Mouse (Mus musculus) embryonic facial prominence, embryonic 14.5 days (tissue): ENCODE data around the gene Grifin. TPM values are rescaled to one million over a fixed set of nuclear protein-coding genes. Genes with fewer than 3 reads are reported as not detected.

Experiments used
- ATAC-seq: fragments of 200-750 bp; cut with Nextera tagmentation; 2 replicates; pipeline ENCODE4 v1.8.0; 2017; ENCODE audit warnings: low read depth, moderate number of reproducible peaks, moderate TSS enrichment
- DNase-seq: peaks from one replicate; pipeline ENCODE4 v3.0.0-alpha.2; 2015; ENCODE audit warnings: low spot score
- H3K27ac ChIP-seq: fragments of 300-500 bp; sonication (generic); replicated peaks from 2 replicates; pipeline ENCODE4 v1.5.1; 2014; ENCODE audit warnings: low read depth, mild to moderate bottlenecking, low read length, moderate library complexity
- H3K27me3 ChIP-seq: fragments of 300-500 bp; sonication (generic); replicated peaks from 2 replicates; pipeline ENCODE4 v1.6.1; 2014; ENCODE audit warnings: low read length; ENCODE audit not compliant: control insufficient read depth, insufficient read depth
- H3K36me3 ChIP-seq: fragments of 300-500 bp; sonication (generic); 2 replicates; pipeline ENCODE4 v1.6.1; 2014; ENCODE audit warnings: low read length, mixed read lengths; ENCODE audit not compliant: control insufficient read depth, insufficient read depth
- H3K4me1 ChIP-seq: fragments of 300-500 bp; sonication (generic); 2 replicates; pipeline ENCODE4 v1.6.1; 2014; ENCODE audit warnings: antibody characterized with exemption, low read length; ENCODE audit not compliant: control insufficient read depth, insufficient read depth
- H3K4me2 ChIP-seq: fragments of 300-500 bp; sonication (generic); 2 replicates; pipeline ENCODE4 v1.6.1; 2014; ENCODE audit warnings: low read depth, mild to moderate bottlenecking, low read length, moderate library complexity, mixed read lengths
- H3K4me3 ChIP-seq: fragments of 300-500 bp; sonication (generic); 2 replicates; pipeline ENCODE4 v1.5.1; 2014; ENCODE audit warnings: low read depth, mild to moderate bottlenecking, low read length
- H3K9ac ChIP-seq: fragments of 300-500 bp; sonication (generic); 2 replicates; pipeline ENCODE4 v1.6.1; 2014; ENCODE audit warnings: low read depth, mild to moderate bottlenecking, low read length, moderate library complexity, mixed read lengths
- H3K9me3 ChIP-seq: fragments of 300-500 bp; sonication (generic); 2 replicates; pipeline ENCODE4 v1.6.1; 2016; ENCODE audit warnings: low read length; ENCODE audit not compliant: control insufficient read depth
- WGBS: fragments of 180-500 bp; shearing (Covaris S2); extraction: QIAGEN DNeasy Blood & Tissue Kit; methylation state at CpG from one replicate; pipeline ENCODE4 v1.1.7; 2014; 5-methylcytosine and 5-hydroxymethylcytosine counted together
- polyA plus RNA-seq: library from polyadenylated mRNA; unstranded; fragments of >200 nt; fragmentation: Nextera tagmentation; extraction: Ambion mirVana; gene quantifications from 2 replicates; pipeline ENCODE4 v1.2.1, GENCODE M21; 2014

The Grifin gene
- polyA plus RNA-seq, 1 experiment from 2014 or later: not detected

DNA sequence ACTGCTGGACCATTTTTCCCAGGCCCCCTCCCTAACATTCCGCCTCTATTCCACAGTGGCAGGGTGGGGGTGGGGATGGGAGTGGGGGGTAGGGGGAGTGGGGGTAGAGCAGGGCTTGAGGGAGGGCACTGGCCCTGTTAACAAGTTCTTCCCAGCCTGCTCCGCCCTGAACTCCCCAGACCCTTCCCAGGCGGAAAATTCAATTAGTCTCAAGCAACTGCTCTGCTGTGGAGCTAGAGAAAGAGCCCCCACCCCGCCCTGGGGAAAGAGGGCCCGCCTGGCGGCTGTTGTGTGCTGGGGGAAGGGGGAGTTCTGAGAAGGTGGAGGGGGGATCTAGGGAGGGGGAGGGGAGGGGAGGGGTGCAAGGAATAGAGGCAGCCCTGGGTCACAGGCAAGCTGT lies 14.9 kb upstream of the Grifin start:
- no peaks in the 10 kb centered on the region for H3K9me3 ChIP-seq
- no peak overlapping the region for H3K4me3 ChIP-seq
- H3K9ac ChIP-seq: no peak overlapping the region
- H3K36me3 ChIP-seq: no peaks in the 10 kb centered on the region
- DNase-seq (peak; percentile 94), ATAC-seq (peak; percentile 77)
- peak overlapping the region; percentile 70 for H3K27ac ChIP-seq
- WGBS: 15% methylated on average over 6 of the region's 6 CpGs
- peaks cover 35% of the 10 kb centered on the region for H3K4me1 ChIP-seq
- no peak overlapping the region for H3K4me2 ChIP-seq
- H3K27me3 ChIP-seq: no peaks in the 10 kb centered on the region

DNA sequence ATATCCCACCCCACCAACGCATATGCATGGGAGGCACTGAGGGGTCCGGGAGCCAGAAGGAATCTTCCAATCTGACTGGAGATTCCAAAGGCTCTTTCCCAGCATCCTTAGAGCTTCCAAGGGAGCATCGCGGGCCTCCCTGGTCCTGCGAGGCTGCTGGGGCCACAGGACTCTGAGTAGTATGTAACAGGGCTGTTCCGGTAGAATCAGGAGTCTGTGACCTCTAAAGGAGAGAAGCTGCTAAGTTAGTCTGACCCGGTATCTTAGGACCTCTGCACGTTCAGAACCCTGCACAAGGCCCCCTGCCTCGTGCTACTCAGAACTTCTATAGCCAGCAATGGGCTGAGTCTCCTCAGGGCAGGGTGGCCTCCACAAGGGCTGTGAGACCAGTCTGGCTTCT lies 14.3 kb upstream of the Grifin start:
- no peak overlapping the region for H3K4me2 ChIP-seq
- H3K9ac ChIP-seq: no peak overlapping the region
- H3K27ac ChIP-seq: peak overlapping the region; percentile 66
- 27% methylated on average over 9 of the region's 9 CpGs for WGBS
- no peaks in the 10 kb centered on the region for H3K27me3 ChIP-seq
- peaks cover 35% of the 10 kb centered on the region for H3K4me1 ChIP-seq
- DNase-seq (no peak), ATAC-seq (no peak)
- H3K9me3 ChIP-seq: no peaks in the 10 kb centered on the region
- no peaks in the 10 kb centered on the region for H3K36me3 ChIP-seq
- H3K4me3 ChIP-seq: no peak overlapping the region

- Histone ChIP-seq H3K36me3 (no peaks in the 10 kb centered on the region), H3K4me1 (peaks cover 21% of the 10 kb centered on the region), H3K9ac (no peak overlapping the region), H3K4me2 (no peak overlapping the region), H3K4me3 (no peak overlapping the region), H3K27ac (no peak overlapping the region), H3K27me3 (no peaks in the 10 kb centered on the region), H3K9me3 (no peaks in the 10 kb centered on the region)
- ATAC-seq (no peak), DNase-seq (no peak)
- 41% methylated on average over 5 of the region's 5 CpGs for WGBS
Observed at GRCm38 (mm10) chr5:140575381-140575866, 10.6 kb upstream of the Grifin start.

DNA sequence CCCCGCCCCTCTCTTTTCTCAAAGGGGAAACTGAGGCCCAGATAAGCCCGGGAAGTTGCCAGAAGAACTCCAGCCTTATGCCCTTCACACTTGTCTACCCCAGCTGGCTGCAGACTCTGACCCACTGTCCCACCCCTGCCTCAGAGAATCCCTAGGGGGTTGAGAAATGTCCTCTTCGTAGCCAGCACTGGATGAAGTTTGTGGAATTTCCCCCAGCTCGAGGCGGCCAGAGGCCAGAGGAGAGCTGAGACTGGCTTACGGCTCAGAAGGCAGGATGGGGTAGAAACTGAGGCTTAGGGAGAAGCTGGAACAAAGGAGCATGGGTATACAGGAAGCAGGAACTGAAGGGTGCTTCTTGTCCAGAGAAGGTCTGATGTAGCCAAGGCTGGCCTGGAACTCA lies 7.7 kb upstream of the Grifin start:
- H3K9me3 ChIP-seq: no peaks in the 10 kb centered on the region
- H3K9ac ChIP-seq: no peak overlapping the region
- ATAC-seq: no peak
- no peak overlapping the region for H3K27ac ChIP-seq
- peaks cover 15% of the 10 kb centered on the region; the same call in 1 of the 2 replicates for H3K4me1 ChIP-seq
- no peak overlapping the region for H3K4me2 ChIP-seq
- WGBS: 66% methylated on average over 6 of the region's 6 CpGs
- no peak overlapping the region for H3K4me3 ChIP-seq
- no peaks in the 10 kb centered on the region for H3K27me3 ChIP-seq
- DNase-seq: no peak
- H3K36me3 ChIP-seq: no peaks in the 10 kb centered on the region

- DNase-seq: peak; percentile 56
- Histone ChIP-seq H3K36me3 (no peaks in the 10 kb centered on the region), H3K9ac (no peak overlapping the region), H3K27ac (no peak overlapping the region), H3K4me2 (no peak overlapping the region), H3K4me1 (peaks cover 16% of the 10 kb centered on the region; the same call in 1 of the 2 replicates), H3K9me3 (no peaks in the 10 kb centered on the region), H3K4me3 (no peak overlapping the region), H3K27me3 (no peaks in the 10 kb centered on the region)
- no peak for ATAC-seq
- 51% methylated on average over 10 of the region's 10 CpGs for WGBS
Observed at GRCm38 (mm10) chr5:140571673-140572072, 6.8 kb upstream of the Grifin start.

- Histone ChIP-seq H3K9ac (no peak overlapping the region), H3K36me3 (no peaks in the 10 kb centered on the region)
Observed at GRCm38 (mm10) chr5:140571201-140571600, 6.3 kb upstream of the Grifin start.

DNA sequence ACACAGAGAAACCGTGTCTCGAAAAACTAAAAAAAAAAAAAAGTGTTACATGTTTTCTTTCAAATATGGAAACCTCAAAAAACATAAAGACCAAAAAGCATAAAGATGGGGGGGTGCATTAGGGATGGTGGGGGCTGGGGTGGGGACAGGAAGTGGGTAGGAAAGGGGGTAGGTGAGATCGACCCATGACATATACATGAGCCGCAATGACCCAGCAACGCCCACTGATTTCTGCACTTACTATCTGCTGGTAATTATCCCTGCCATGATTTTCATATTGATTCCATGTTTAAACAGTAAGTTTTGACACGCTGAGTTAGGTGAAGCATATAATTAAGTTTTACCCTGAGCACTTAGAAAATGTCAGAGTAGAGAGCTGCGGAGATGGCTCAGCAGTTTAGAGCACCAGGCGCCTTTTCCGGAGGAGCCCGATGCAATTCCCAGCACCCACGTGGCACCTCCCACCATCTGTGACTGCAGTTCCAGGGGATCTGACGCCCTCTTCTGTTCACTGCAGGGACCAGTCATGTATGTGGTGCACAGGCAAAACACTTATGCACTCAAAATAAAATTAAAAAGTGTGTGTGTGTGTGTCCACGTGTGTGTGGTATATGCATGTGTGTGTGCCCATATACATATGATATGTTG lies 5.5 kb upstream of the Grifin start:
- no peak overlapping the region for H3K4me2 ChIP-seq
- no peak overlapping the region for H3K27ac ChIP-seq
- WGBS: 79% methylated on average over 13 of the region's 13 CpGs

More at GRCm38 (mm10) chr5:140571201-140571600, 6.3 kb upstream of the Grifin start:
- ATAC-seq (no peak), DNase-seq (no peak)
- Histone ChIP-seq H3K4me2 (no peak overlapping the region), H3K9me3 (no peaks in the 10 kb centered on the region), H3K4me1 (peaks cover 16% of the 10 kb centered on the region; the same call in 1 of the 2 replicates), H3K27ac (no peak overlapping the region), H3K4me3 (no peak overlapping the region), H3K27me3 (no peaks in the 10 kb centered on the region)
- WGBS: 58% methylated on average over 4 of the region's 4 CpGs

DNA sequence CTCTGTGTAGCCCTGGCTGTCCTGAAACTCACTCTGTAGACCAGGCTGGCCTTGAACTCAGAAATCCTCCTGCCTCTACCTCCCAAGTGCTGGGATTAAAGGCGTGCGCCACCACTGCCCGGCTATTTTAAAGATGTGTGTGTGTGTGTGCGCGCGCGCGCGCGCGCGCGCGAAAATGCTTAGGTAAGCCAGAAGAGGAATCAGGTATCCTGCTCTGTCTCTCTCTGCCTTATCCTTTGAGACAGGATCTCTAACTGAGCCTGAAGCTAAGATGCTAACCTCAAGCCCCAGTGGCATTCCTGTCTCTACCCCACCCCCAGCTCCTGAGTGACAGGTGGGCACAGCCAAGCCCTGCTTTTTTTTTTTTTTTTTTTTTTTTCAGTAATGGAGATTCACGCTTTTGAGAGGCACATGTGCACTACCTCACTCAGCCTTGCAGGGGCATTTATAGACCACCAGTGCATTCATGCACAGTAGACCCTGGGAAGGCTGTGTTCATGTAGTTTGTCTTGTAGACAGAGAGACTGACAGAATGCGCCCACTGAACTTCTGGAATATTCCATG lies 4.2 kb upstream of the Grifin start:
- no peak overlapping the region for H3K9ac ChIP-seq
- ATAC-seq: peak; percentile 34; the same call in 1 of the 2 replicates
- 76% methylated on average over 16 of the region's 16 CpGs for WGBS
- no peak overlapping the region for H3K4me3 ChIP-seq
- H3K4me2 ChIP-seq: no peak overlapping the region
- no peak overlapping the region; the same call in 1 of the 2 replicates for H3K27ac ChIP-seq
- H3K36me3 ChIP-seq: no peaks in the 10 kb centered on the region
- no peaks in the 10 kb centered on the region for H3K27me3 ChIP-seq
- H3K4me1 ChIP-seq: peaks cover 16% of the 10 kb centered on the region; the same call in 1 of the 2 replicates
- no peaks in the 10 kb centered on the region for H3K9me3 ChIP-seq
- DNase-seq: peak; percentile 62

More for the DNA sequence above, 5.5 kb upstream of the Grifin start:
- H3K27me3 ChIP-seq: no peaks in the 10 kb centered on the region
- no peak for ATAC-seq
- no peaks in the 10 kb centered on the region for H3K36me3 ChIP-seq
- no peak for DNase-seq
- peaks cover 16% of the 10 kb centered on the region; the same call in 1 of the 2 replicates for H3K4me1 ChIP-seq
- no peaks in the 10 kb centered on the region for H3K9me3 ChIP-seq
- no peak overlapping the region for H3K4me3 ChIP-seq
- no peak overlapping the region for H3K9ac ChIP-seq
